Mouse (Mus musculus): Measurements from ENCODE around the gene Arhgdib. TPM values are rescaled to one million over a fixed set of nuclear protein-coding genes. Genes with fewer than 3 reads are reported as not detected.

Gene Arhgdib
- polyA plus RNA-seq, 2 experiments, result 104 to 149 TPM

GRCm38 (mm10) chr6:136902527-136902926 lies 39.2 kb downstream of the Arhgdib start:
- no peaks in the 10 kb centered on the region for H3K4me1 ChIP-seq (ENCODE audit: control insufficient read depth, insufficient read depth, low read length)
- H3K4me2 ChIP-seq (replicated peaks; ENCODE audit: low read depth, low read length, severe bottlenecking), result no peak overlapping the region
- DNase-seq (ENCODE audit: low spot score) (no peak), ATAC-seq (ENCODE audit: low FRiP score, low read depth) (no peak)
- no peak for TF ChIP-seq POLR2A (IDR thresholded peaks at IDR 0.05; ENCODE audit: borderline replicate concordance, extremely low read depth, insufficient read depth, insufficient read length)
- no peaks in the 10 kb centered on the region for H3K36me3 ChIP-seq (ENCODE audit: control insufficient read depth, insufficient read depth, low read length)
- H3K9ac ChIP-seq (ENCODE audit: low read depth, low read length, severe bottlenecking), result no peak overlapping the region
- WGBS, result 91% methylated on average over 9 of the region's 9 CpGs
- no peaks in the 10 kb centered on the region for H3K27me3 ChIP-seq (ENCODE audit: control insufficient read depth, insufficient read depth, low read length)
- H3K27ac ChIP-seq (replicated peaks; ENCODE audit: low read depth, low read length), result no peak overlapping the region
- H3K9me3 ChIP-seq (ENCODE audit: control insufficient read depth, low read length), result no peaks in the 10 kb centered on the region
- H3K4me3 ChIP-seq (replicated peaks; ENCODE audit: low read length), result no peak overlapping the region

GRCm38 (mm10) chr6:136901010-136901409 lies 40.7 kb downstream of the Arhgdib start:
- DNase-seq (ENCODE audit: low spot score), result no peak
- no peaks in the 10 kb centered on the region for H3K36me3 ChIP-seq (ENCODE audit: control insufficient read depth, insufficient read depth, low read length)
- H3K4me1 ChIP-seq (ENCODE audit: control insufficient read depth, insufficient read depth, low read length), result no peaks in the 10 kb centered on the region
- no peak overlapping the region for H3K4me2 ChIP-seq (replicated peaks; ENCODE audit: low read depth, low read length, severe bottlenecking)
- 47% methylated on average over 2 of the region's 2 CpGs for WGBS
- no peak overlapping the region for H3K4me3 ChIP-seq (replicated peaks; ENCODE audit: low read length)
- H3K27me3 ChIP-seq (ENCODE audit: control insufficient read depth, insufficient read depth, low read length), result no peaks in the 10 kb centered on the region
- H3K27ac ChIP-seq (replicated peaks; ENCODE audit: low read depth, low read length), result no peak overlapping the region
- no peaks in the 10 kb centered on the region for H3K9me3 ChIP-seq (ENCODE audit: control insufficient read depth, low read length)
- no peak overlapping the region for H3K9ac ChIP-seq (ENCODE audit: low read depth, low read length, severe bottlenecking)
- TF ChIP-seq POLR2A (IDR thresholded peaks at IDR 0.05; ENCODE audit: borderline replicate concordance, extremely low read depth, insufficient read depth, insufficient read length), result no peak
- ATAC-seq (ENCODE audit: low FRiP score, low read depth), result no peak

GRCm38 (mm10) chr6:136900369-136901009 lies 41.2 kb downstream of the Arhgdib start:
- peaks cover under 1% of the 10 kb centered on the region; the same call in 1 of the 2 replicates for H3K4me1 ChIP-seq (ENCODE audit: control insufficient read depth, insufficient read depth, low read length)
- H3K27ac ChIP-seq (replicated peaks; ENCODE audit: low read depth, low read length), result no peak overlapping the region
- no peaks in the 10 kb centered on the region for H3K27me3 ChIP-seq (ENCODE audit: control insufficient read depth, insufficient read depth, low read length)
- no peak overlapping the region for H3K4me2 ChIP-seq (replicated peaks; ENCODE audit: low read depth, low read length, severe bottlenecking)
- no peak for ATAC-seq (ENCODE audit: low FRiP score, low read depth)
- H3K4me3 ChIP-seq (replicated peaks; ENCODE audit: low read length), result no peak overlapping the region
- H3K36me3 ChIP-seq (ENCODE audit: control insufficient read depth, insufficient read depth, low read length), result no peaks in the 10 kb centered on the region
- 79% methylated on average over 4 of the region's 4 CpGs for whole genome bisulfite sequencing
- DNase-seq (ENCODE audit: low spot score), result no peak
- H3K9me3 ChIP-seq (ENCODE audit: control insufficient read depth, low read length), result no peaks in the 10 kb centered on the region
- no peak for TF ChIP-seq POLR2A (IDR thresholded peaks at IDR 0.05; ENCODE audit: borderline replicate concordance, extremely low read depth, insufficient read depth, insufficient read length)
- no peak overlapping the region for H3K9ac ChIP-seq (ENCODE audit: low read depth, low read length, severe bottlenecking)

GRCm38 (mm10) chr6:136898954-136899353 lies 42.7 kb downstream of the Arhgdib start:
- DNase-seq (ENCODE audit: low spot score) (no peak), ATAC-seq (ENCODE audit: low FRiP score, low read depth) (no peak)

DNA sequence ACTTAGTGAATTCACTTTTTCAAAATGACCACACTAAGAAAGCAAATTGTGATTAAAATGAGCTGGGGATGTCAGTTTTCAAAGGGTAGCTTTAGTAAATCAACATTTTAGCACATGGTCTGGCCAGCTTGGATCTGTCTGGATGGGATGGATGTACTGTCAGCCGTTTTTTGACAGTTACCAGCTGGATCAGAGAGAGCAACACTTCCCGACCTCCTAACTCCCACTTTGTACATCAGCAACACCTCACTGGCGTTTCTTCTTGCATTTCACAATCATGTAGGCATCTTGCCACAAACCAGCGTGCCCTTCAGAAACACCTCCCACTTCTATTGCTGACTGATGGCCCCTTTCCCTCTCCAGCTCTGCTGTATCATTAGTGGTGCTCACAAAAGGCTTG lies 43.5 kb downstream of the Arhgdib start:
- no peaks in the 10 kb centered on the region for H3K9me3 ChIP-seq (ENCODE audit: control insufficient read depth, low read length)
- H3K27ac ChIP-seq (replicated peaks; ENCODE audit: low read depth, low read length), result no peak overlapping the region
- no peaks in the 10 kb centered on the region for H3K27me3 ChIP-seq (ENCODE audit: control insufficient read depth, insufficient read depth, low read length)
- TF ChIP-seq POLR2A (IDR thresholded peaks at IDR 0.05; ENCODE audit: borderline replicate concordance, extremely low read depth, insufficient read depth, insufficient read length), result no peak
- H3K9ac ChIP-seq (ENCODE audit: low read depth, low read length, severe bottlenecking), result no peak overlapping the region
- H3K36me3 ChIP-seq (ENCODE audit: control insufficient read depth, insufficient read depth, low read length), result no peaks in the 10 kb centered on the region
- WGBS, result 30% methylated on average over 4 of the region's 4 CpGs
- ATAC-seq (ENCODE audit: low FRiP score, low read depth) (no peak), DNase-seq (ENCODE audit: low spot score) (no peak)
- H3K4me3 ChIP-seq (replicated peaks; ENCODE audit: low read length), result no peak overlapping the region
- H3K4me1 ChIP-seq (ENCODE audit: control insufficient read depth, insufficient read depth, low read length), result peaks cover 19% of the 10 kb centered on the region
- no peak overlapping the region for H3K4me2 ChIP-seq (replicated peaks; ENCODE audit: low read depth, low read length, severe bottlenecking)

More at GRCm38 (mm10) chr6:136898954-136899353, 42.7 kb downstream of the Arhgdib start:
- WGBS, result 67% methylated on average over 2 of the region's 2 CpGs
- H3K27me3 ChIP-seq (ENCODE audit: control insufficient read depth, insufficient read depth, low read length), result no peaks in the 10 kb centered on the region
- H3K27ac ChIP-seq (replicated peaks; ENCODE audit: low read depth, low read length), result no peak overlapping the region
- H3K4me2 ChIP-seq (replicated peaks; ENCODE audit: low read depth, low read length, severe bottlenecking), result no peak overlapping the region
- no peaks in the 10 kb centered on the region for H3K36me3 ChIP-seq (ENCODE audit: control insufficient read depth, insufficient read depth, low read length)
- no peaks in the 10 kb centered on the region for H3K9me3 ChIP-seq (ENCODE audit: control insufficient read depth, low read length)
- H3K4me3 ChIP-seq (replicated peaks; ENCODE audit: low read length), result no peak overlapping the region
- TF ChIP-seq POLR2A (IDR thresholded peaks at IDR 0.05; ENCODE audit: borderline replicate concordance, extremely low read depth, insufficient read depth, insufficient read length), result no peak
- H3K4me1 ChIP-seq (ENCODE audit: control insufficient read depth, insufficient read depth, low read length), result peaks cover 15% of the 10 kb centered on the region
- no peak overlapping the region for H3K9ac ChIP-seq (ENCODE audit: low read depth, low read length, severe bottlenecking)

Measured in limb, embryonic 14.5 days (tissue).